Comparison of ENCODE assay signal across 22 mouse cellular contexts in the genomic region with DNA sequence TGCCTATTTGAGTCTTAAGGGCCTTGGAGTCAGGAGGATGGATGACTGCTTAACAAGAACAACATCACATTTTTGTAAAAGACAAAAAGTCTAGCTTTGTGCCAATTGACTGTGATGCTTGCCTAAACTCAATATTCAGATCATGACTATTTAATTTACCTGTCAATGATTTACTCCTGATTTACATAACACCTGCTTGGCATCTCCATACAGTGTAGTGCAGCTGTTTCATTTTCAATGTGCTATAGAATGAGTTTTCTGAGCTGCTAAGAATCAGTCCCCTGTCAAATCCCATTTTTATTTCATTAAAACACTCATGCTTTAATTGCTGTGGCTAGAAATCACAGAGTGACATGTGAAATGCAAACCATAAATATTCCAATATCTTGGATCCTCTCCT.
A peak's percentile ranks its signal among the peaks of the same experiment; 100 is the strongest.
DNase-seq lines count a peak whose midpoint lies in the region; ATAC-seq lines count a peak whose summit lies in the region.
"Had no signal": no experiment of that assay in that cellular context is flagged by ENCODE, and none has a peak within 500 bp of the region (broad histone marks: within the 10 kb centered on the region; RNA-seq: fewer than 3 reads in every experiment).

No protein-coding gene starts in this region.

- ATAC-seq in hindbrain, embryonic 12.5 days (ENCODE audit: low FRiP score) = peak; percentile 46; the same call in 1 of the 2 replicates
- peak; percentile 55; the same call in 1 of the 2 replicates for ATAC-seq in neural tube, embryonic 11.5 days (ENCODE audit: insufficient read depth, low FRiP score, low TSS enrichment)
- no peak for ATAC-seq in neural tube, embryonic 15.5 days (ENCODE audit: low FRiP score)
- peak; percentile 58; the same call in 1 of the 2 replicates for ATAC-seq in neural tube, embryonic 12.5 days (ENCODE audit: low FRiP score, low read depth)
- peak; percentile 61; the same call in 1 of the 2 replicates for ATAC-seq in neural tube, embryonic 13.5 days (ENCODE audit: low read depth)
- ATAC-seq: activated CD4-positive, CD25-positive, alpha-beta regulatory T cell, adult 4 months; CD4-positive, CD25-positive, alpha-beta regulatory T cell, adult 4 months; Patski had no signal

- no peaks in the 10 kb centered on the region for H3K36me3 ChIP-seq in hindbrain, embryonic 12.5 days
- no peaks in the 10 kb centered on the region for H3K36me3 ChIP-seq in hindbrain, embryonic 10.5 days
- no peaks in the 10 kb centered on the region for H3K36me3 ChIP-seq in neural tube, embryonic 11.5 days (ENCODE audit: control insufficient read depth, insufficient read depth, low read length)
- H3K36me3 ChIP-seq in neural tube, embryonic 15.5 days = no peaks in the 10 kb centered on the region
- no peaks in the 10 kb centered on the region for H3K36me3 ChIP-seq in neural tube, embryonic 12.5 days
- no peaks in the 10 kb centered on the region for H3K36me3 ChIP-seq in neural tube, embryonic 13.5 days
- H3K36me3 ChIP-seq: G1E had no signal

- H3K9me3 ChIP-seq in hindbrain, embryonic 12.5 days (replicated peaks) = no peaks in the 10 kb centered on the region
- no peaks in the 10 kb centered on the region for H3K9me3 ChIP-seq in hindbrain, embryonic 10.5 days
- 0 out of 2 replicates have a peak, but pooled peaks cover 2% of the 10 kb centered on the region for H3K9me3 ChIP-seq in neural tube, embryonic 11.5 days (ENCODE audit: control insufficient read depth, low read length)
- peaks cover under 1% of the 10 kb centered on the region; the same call in 1 of the 2 replicates for H3K9me3 ChIP-seq in neural tube, embryonic 15.5 days (replicated peaks)
- no peaks in the 10 kb centered on the region for H3K9me3 ChIP-seq in neural tube, embryonic 12.5 days
- no peaks in the 10 kb centered on the region for H3K9me3 ChIP-seq in neural tube, embryonic 13.5 days
- H3K9me3 ChIP-seq: G1E had no signal

- no peaks in the 10 kb centered on the region for H3K27me3 ChIP-seq in hindbrain, embryonic 12.5 days
- H3K27me3 ChIP-seq in hindbrain, embryonic 10.5 days (ENCODE audit: insufficient read depth, poor library complexity, severe bottlenecking) = no peaks in the 10 kb centered on the region
- H3K27me3 ChIP-seq in neural tube, embryonic 11.5 days (ENCODE audit: control insufficient read depth, insufficient read depth, low read length) = no peaks in the 10 kb centered on the region
- H3K27me3 ChIP-seq in neural tube, embryonic 15.5 days (replicated peaks) = no peaks in the 10 kb centered on the region
- H3K27me3 ChIP-seq in neural tube, embryonic 12.5 days (replicated peaks) = no peaks in the 10 kb centered on the region
- H3K27me3 ChIP-seq in neural tube, embryonic 13.5 days = no peaks in the 10 kb centered on the region
- H3K27me3 ChIP-seq: CH12.LX, Patski had no signal

- H3K9ac ChIP-seq in hindbrain, embryonic 12.5 days = no peak overlapping the region
- H3K9ac ChIP-seq in neural tube, embryonic 11.5 days (ENCODE audit: low read length) = no peak overlapping the region
- H3K9ac ChIP-seq in neural tube, embryonic 15.5 days (replicated peaks) = no peak overlapping the region
- no peak overlapping the region for H3K9ac ChIP-seq in neural tube, embryonic 12.5 days
- H3K9ac ChIP-seq in neural tube, embryonic 13.5 days = no peak overlapping the region

- H3K27ac ChIP-seq in hindbrain, embryonic 12.5 days = no peak overlapping the region
- no peak overlapping the region for H3K27ac ChIP-seq in hindbrain, embryonic 10.5 days
- no peak overlapping the region for H3K27ac ChIP-seq in neural tube, embryonic 11.5 days (ENCODE audit: low read depth, low read length)
- H3K27ac ChIP-seq in neural tube, embryonic 15.5 days (replicated peaks) = no peak overlapping the region
- H3K27ac ChIP-seq in neural tube, embryonic 12.5 days = no peak overlapping the region
- no peak overlapping the region for H3K27ac ChIP-seq in neural tube, embryonic 13.5 days (replicated peaks)

- no peak overlapping the region for H3K4me3 ChIP-seq in hindbrain, embryonic 12.5 days
- H3K4me3 ChIP-seq in hindbrain, embryonic 10.5 days = no peak overlapping the region
- no peak overlapping the region for H3K4me3 ChIP-seq in neural tube, embryonic 11.5 days (ENCODE audit: low read depth, low read length)
- no peak overlapping the region for H3K4me3 ChIP-seq in neural tube, embryonic 15.5 days (replicated peaks)
- no peak overlapping the region for H3K4me3 ChIP-seq in neural tube, embryonic 12.5 days
- no peak overlapping the region for H3K4me3 ChIP-seq in neural tube, embryonic 13.5 days

- no peak overlapping the region for H3K4me2 ChIP-seq in hindbrain, embryonic 12.5 days (replicated peaks)
- H3K4me2 ChIP-seq in neural tube, embryonic 11.5 days (ENCODE audit: low read depth) = no peak overlapping the region
- H3K4me2 ChIP-seq in neural tube, embryonic 15.5 days = no peak overlapping the region
- H3K4me2 ChIP-seq in neural tube, embryonic 12.5 days (replicated peaks) = no peak overlapping the region
- no peak overlapping the region for H3K4me2 ChIP-seq in neural tube, embryonic 13.5 days

- H3K4me1 ChIP-seq in hindbrain, embryonic 12.5 days = no peaks in the 10 kb centered on the region
- H3K4me1 ChIP-seq in hindbrain, embryonic 10.5 days (replicated peaks) = no peaks in the 10 kb centered on the region
- no peaks in the 10 kb centered on the region for H3K4me1 ChIP-seq in neural tube, embryonic 11.5 days (ENCODE audit: control insufficient read depth, insufficient read depth, low read length)
- H3K4me1 ChIP-seq in neural tube, embryonic 15.5 days = no peaks in the 10 kb centered on the region
- no peaks in the 10 kb centered on the region for H3K4me1 ChIP-seq in neural tube, embryonic 12.5 days
- H3K4me1 ChIP-seq in neural tube, embryonic 13.5 days (replicated peaks) = no peaks in the 10 kb centered on the region

- no peak for DNase-seq in hindbrain, embryonic 10.5 days (ENCODE audit: low spot score)
- no peak for DNase-seq in neural tube, embryonic 11.5 days (ENCODE audit: low spot score)
- no peak for DNase-seq in neural tube, embryonic 10.5 days (ENCODE audit: extremely low spot score, low spot score)
- DNase-seq in lung, postnatal 36 days = no peak
- DNase-seq: adrenal gland, adult 2 months; adrenal gland, adult 8-10 months; adrenal gland, postnatal 10 days; adrenal gland, postnatal 14 days; adrenal gland, postnatal 25 days; adrenal gland, postnatal 36 days; B cell, adult 2 months; cerebellum, adult 11 months; cerebellum, adult 11-12 months had no signal
